Mouse (Mus musculus): ENCODE results near the gene Rnase13. TPM values are rescaled to one million over a fixed set of nuclear protein-coding genes. Genes with fewer than 3 reads are reported as not detected.

Gene Rnase13
- polyA plus RNA-seq, 1 experiment from 2014 or later, result not detected

DNA sequence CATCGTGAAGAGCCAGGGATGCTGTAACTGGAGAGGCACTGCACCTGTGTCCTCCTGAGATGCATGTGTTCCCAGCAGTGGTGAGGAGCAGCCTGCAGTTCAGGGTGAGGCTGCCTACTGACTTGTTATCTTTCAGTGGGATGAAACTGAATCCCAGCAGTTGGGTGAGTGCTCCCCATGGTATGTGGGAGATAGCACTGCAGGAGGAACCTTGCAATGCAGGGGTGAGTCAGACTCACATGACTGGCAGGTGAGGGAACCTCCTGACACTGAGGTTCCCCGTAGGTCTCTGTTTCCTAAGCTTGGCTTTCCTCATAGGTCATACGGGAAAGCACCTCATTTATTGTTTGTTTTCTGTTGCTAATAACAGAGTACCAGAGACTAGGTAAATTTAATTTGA, 45.1 kb downstream of the Rnase13 start:
- no peaks in the 10 kb centered on the region for H3K27me3 ChIP-seq (replicated peaks; ENCODE audit: control insufficient read depth, insufficient read depth, low read length)
- no peaks in the 10 kb centered on the region for H3K9me3 ChIP-seq (ENCODE audit: control insufficient read depth, low read length)
- H3K4me1 ChIP-seq (ENCODE audit: control insufficient read depth, insufficient read depth, low read length), result no peaks in the 10 kb centered on the region
- ATAC-seq (ENCODE audit: low read depth), result no peak
- H3K27ac ChIP-seq (replicated peaks; ENCODE audit: low read depth, low read length), result no peak overlapping the region
- H3K4me2 ChIP-seq (ENCODE audit: low read depth, low read length), result no peak overlapping the region
- no peak overlapping the region for H3K9ac ChIP-seq (ENCODE audit: low read depth, low read length)
- 75% methylated on average over 3 of the region's 3 CpGs for WGBS
- no peaks in the 10 kb centered on the region for H3K36me3 ChIP-seq (ENCODE audit: control insufficient read depth, insufficient read depth, low read length)
- H3K4me3 ChIP-seq (ENCODE audit: low read depth, low read length), result no peak overlapping the region
- DNase-seq (ENCODE audit: low spot score), result no peak

DNA sequence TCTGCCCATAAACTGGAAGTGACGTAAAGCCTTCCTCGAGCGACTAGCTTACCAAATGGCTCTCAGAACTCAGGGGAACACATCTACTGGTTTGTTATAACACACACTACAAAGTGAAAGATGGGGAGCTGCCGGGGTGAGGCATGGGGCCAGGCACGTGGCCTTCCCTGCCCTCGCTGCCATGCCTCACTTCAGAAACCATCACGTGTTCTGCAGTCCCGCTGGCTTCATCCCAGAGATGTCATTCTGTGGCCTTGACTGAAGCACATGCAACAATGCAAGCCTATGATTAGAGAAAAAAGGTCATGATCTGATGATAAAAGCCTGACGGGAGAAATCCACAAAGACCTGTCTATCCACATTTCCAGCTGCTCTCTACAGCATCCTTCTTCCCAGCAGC, 50.8 kb downstream of the Rnase13 start:
- ATAC-seq (ENCODE audit: low read depth) (no peak), DNase-seq (ENCODE audit: low spot score) (no peak)
- Histone ChIP-seq H3K27me3 (replicated peaks; ENCODE audit: control insufficient read depth, insufficient read depth, low read length) (no peaks in the 10 kb centered on the region), H3K27ac (replicated peaks; ENCODE audit: low read depth, low read length) (no peak overlapping the region), H3K36me3 (ENCODE audit: control insufficient read depth, insufficient read depth, low read length) (no peaks in the 10 kb centered on the region), H3K9ac (ENCODE audit: low read depth, low read length) (no peak overlapping the region), H3K9me3 (ENCODE audit: control insufficient read depth, low read length) (no peaks in the 10 kb centered on the region), H3K4me1 (ENCODE audit: control insufficient read depth, insufficient read depth, low read length) (no peaks in the 10 kb centered on the region), H3K4me3 (ENCODE audit: low read depth, low read length) (no peak overlapping the region), H3K4me2 (ENCODE audit: low read depth, low read length) (no peak overlapping the region)
- WGBS, result 75% methylated on average over 9 of the region's 9 CpGs

Other genes starting within 250 kb of the Rnase13 start
- not detected in 2 replicates for gene Gm17079, start 227.3 kb downstream of the Rnase13 start, polyA plus RNA-seq (2014; fragmentation: Nextera tagmentation; extraction: Ambion mirVana)
- gene Gm5800, start 205.6 kb downstream of the Rnase13 start, polyA plus RNA-seq (2014; fragmentation: Nextera tagmentation; extraction: Ambion mirVana), result not detected in 2 replicates
- not detected in 2 replicates for gene Ang4, start 149.2 kb downstream of the Rnase13 start, polyA plus RNA-seq (2014; fragmentation: Nextera tagmentation; extraction: Ambion mirVana)
- gene AY358078, start 122.7 kb downstream of the Rnase13 start, polyA plus RNA-seq (2014; fragmentation: Nextera tagmentation; extraction: Ambion mirVana), result not detected in 2 replicates
- gene Ear6, start 69.1 kb downstream of the Rnase13 start, polyA plus RNA-seq (2014; fragmentation: Nextera tagmentation; extraction: Ambion mirVana), result not detected in 2 replicates
- 30.6 and 36.5 TPM in 2 replicates for gene Mettl17, start 37.9 kb downstream of the Rnase13 start, polyA plus RNA-seq (2014; fragmentation: Nextera tagmentation; extraction: Ambion mirVana)
- gene Slc39a2, start 29.9 kb downstream of the Rnase13 start, polyA plus RNA-seq (2014; fragmentation: Nextera tagmentation; extraction: Ambion mirVana), result 1.3 and 1.5 TPM in 2 replicates
- 47.5 and 57.5 TPM in 2 replicates for gene Ndrg2, start 8.6 kb downstream of the Rnase13 start, polyA plus RNA-seq (2014; fragmentation: Nextera tagmentation; extraction: Ambion mirVana)
- not detected in 2 replicates for gene Tppp2, start 4.3 kb downstream of the Rnase13 start, polyA plus RNA-seq (2014; fragmentation: Nextera tagmentation; extraction: Ambion mirVana)
- 113 and 128 TPM in 2 replicates for gene Arhgef40, start 61.9 kb upstream of the Rnase13 start, polyA plus RNA-seq (2014; fragmentation: Nextera tagmentation; extraction: Ambion mirVana)
- gene Tmem253, start 92.9 kb upstream of the Rnase13 start, polyA plus RNA-seq (2014; fragmentation: Nextera tagmentation; extraction: Ambion mirVana), result 0.64 and 0.82 TPM in 2 replicates
- gene Zfp219, start 98.0 kb upstream of the Rnase13 start, polyA plus RNA-seq (2014; fragmentation: Nextera tagmentation; extraction: Ambion mirVana), result 21.4 and 25.2 TPM in 2 replicates
- not detected in 2 replicates for gene Olfr221, start 119.7 kb upstream of the Rnase13 start, polyA plus RNA-seq (2014; fragmentation: Nextera tagmentation; extraction: Ambion mirVana)
- gene Hnrnpc, start 181.3 kb upstream of the Rnase13 start, polyA plus RNA-seq (2014; fragmentation: Nextera tagmentation; extraction: Ambion mirVana), result 498 and 515 TPM in 2 replicates
- 46.7 and 47.0 TPM in 2 replicates for gene Rpgrip1, start 187.9 kb upstream of the Rnase13 start, polyA plus RNA-seq (2014; fragmentation: Nextera tagmentation; extraction: Ambion mirVana)

Measured in embryonic facial prominence, embryonic 14.5 days (tissue).